Mouse (Mus musculus) testis, adult 2 months (tissue): ENCODE data around the gene Gm28557.
A peak's percentile ranks its signal among the peaks of the same experiment; 100 is the strongest.

Experiments
- CTCF ChIP-seq: fragments of 200-500 bp; IDR thresholded peaks from 2 replicates; pipeline ENCODE4 v1.5.1; 2012; ENCODE audit warnings: low read depth, mild to moderate bottlenecking, inconsistent platforms, low read length, moderate library complexity; ENCODE audit not compliant: control insufficient read depth, insufficient read depth, insufficient replicate concordance
- POLR2A ChIP-seq: fragments of 200-500 bp; IDR thresholded peaks from 2 replicates; pipeline ENCODE4 v1.6.1; 2012; ENCODE audit warnings: low read depth, mild to moderate bottlenecking, inconsistent platforms, low read length, moderate library complexity; ENCODE audit not compliant: control insufficient read depth

DNA sequence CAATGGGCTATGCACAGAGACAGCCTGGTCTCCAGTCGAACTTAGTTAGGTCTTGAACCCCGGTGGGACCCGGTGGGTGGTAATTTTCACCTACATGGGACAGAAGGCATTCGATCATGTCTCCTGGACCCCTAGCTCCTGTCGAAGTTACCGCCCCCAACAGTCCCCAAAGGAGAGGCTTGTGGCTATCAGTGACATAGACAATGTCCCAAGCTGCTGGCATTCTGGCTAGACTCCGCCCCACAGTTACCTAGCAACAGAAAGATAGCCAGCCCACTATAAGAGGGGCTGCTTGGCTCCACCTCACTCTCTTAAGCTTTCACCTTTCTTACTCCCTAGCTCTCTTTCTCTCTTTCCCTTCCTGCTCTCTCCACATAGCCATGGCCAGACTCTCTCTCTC lies 46.0 kb downstream of the Gm28557 start:
- no peak for TF ChIP-seq CTCF
- TF ChIP-seq POLR2A, result peak; percentile 57; the same call in 1 of the 2 replicates
